10 mouse cellular contexts compared by ENCODE assay signal in genomic region chr11:95012075-95012474, GRCm38 (mm10). TPM values are rescaled to one million over a fixed set of nuclear protein-coding genes. Genes with fewer than 3 reads are reported as not detected.
DNase-seq lines count a peak whose midpoint lies in the region; ATAC-seq and TF ChIP-seq lines count a peak whose summit lies in the region.
"Had no signal": no experiment of that assay in that cellular context is flagged by ENCODE, and none has a peak within 500 bp of the region (broad histone marks: within the 10 kb centered on the region; RNA-seq: fewer than 3 reads in every experiment).

No protein-coding gene starts in this region.

- no peak for DNase-seq in kidney, postnatal 25 days
- DNase-seq in hindbrain, embryonic 10.5 days (ENCODE audit: low spot score) = no peak
- peak; percentile 68 for DNase-seq in liver, postnatal 0 days
- no peak for DNase-seq in cerebellum, adult 9-11 months
- no peak for DNase-seq in testis, postnatal 10 days (ENCODE audit: low spot score)
- no peak for DNase-seq in urinary bladder, adult 18-20 months (ENCODE audit: low spot score in 2 of 2)
- DNase-seq: thymus, postnatal 4 days had no signal

- WGBS in kidney, embryonic 16.5 days = 53% methylated on average over 3 of the region's 3 CpGs
- WGBS in hindbrain, embryonic 10.5 days = 70% methylated on average over 3 of the region's 3 CpGs
- WGBS in liver, postnatal 0 days (ENCODE audit: insufficient replicate concordance) = 36% methylated on average over 3 of the region's 3 CpGs
- WGBS in stomach, embryonic 14.5 days = 27% methylated on average over 3 of the region's 3 CpGs

- H3K4me3 ChIP-seq in kidney, embryonic 16.5 days (ENCODE audit: low read length) = no peak overlapping the region
- peak overlapping the region; percentile 90 for H3K4me3 ChIP-seq in hindbrain, embryonic 10.5 days
- H3K4me3 ChIP-seq in liver, postnatal 0 days (ENCODE audit: low read depth, low read length) = peak overlapping the region; percentile 78
- 0 out of 2 replicates have a peak overlapping the region, but pooled peaks have one; percentile 67 for H3K4me3 ChIP-seq in stomach, embryonic 14.5 days (ENCODE audit: low read depth, low read length)

- TF ChIP-seq CTCF in liver, postnatal 0 days (IDR thresholded peaks at IDR 0.05; ENCODE audit: low read depth) = no peak

- H3K27ac ChIP-seq in kidney, embryonic 16.5 days (ENCODE audit: low read length) = peak overlapping the region; percentile 30; the same call in 1 of the 2 replicates
- peak overlapping the region; percentile 96 for H3K27ac ChIP-seq in hindbrain, embryonic 10.5 days
- H3K27ac ChIP-seq in liver, postnatal 0 days (ENCODE audit: low read depth) = peak overlapping the region; percentile 99
- H3K27ac ChIP-seq in stomach, embryonic 14.5 days (ENCODE audit: low read length) = no peak overlapping the region; the same call in 1 of the 2 replicates

- peaks cover 33% of the 10 kb centered on the region for H3K4me1 ChIP-seq in kidney, embryonic 16.5 days (ENCODE audit: insufficient read depth, low read length)
- peaks cover 63% of the 10 kb centered on the region for H3K4me1 ChIP-seq in hindbrain, embryonic 10.5 days (replicated peaks)
- H3K4me1 ChIP-seq in liver, postnatal 0 days (ENCODE audit: insufficient read depth) = peaks cover 27% of the 10 kb centered on the region
- H3K4me1 ChIP-seq in stomach, embryonic 14.5 days (ENCODE audit: control insufficient read depth, insufficient read depth, low read length) = peaks cover 24% of the 10 kb centered on the region

- no peaks in the 10 kb centered on the region for H3K9me3 ChIP-seq in kidney, embryonic 16.5 days (ENCODE audit: low read length)
- no peaks in the 10 kb centered on the region for H3K9me3 ChIP-seq in hindbrain, embryonic 10.5 days
- H3K9me3 ChIP-seq in liver, postnatal 0 days (ENCODE audit: low read length) = no peaks in the 10 kb centered on the region
- no peaks in the 10 kb centered on the region for H3K9me3 ChIP-seq in stomach, embryonic 14.5 days (ENCODE audit: control insufficient read depth, low read depth, low read length)

- H3K9ac ChIP-seq in kidney, embryonic 16.5 days (replicated peaks; ENCODE audit: low read length) = 0 out of 2 replicates have a peak overlapping the region, but pooled peaks have one; percentile 3
- peak overlapping the region; percentile 95 for H3K9ac ChIP-seq in liver, postnatal 0 days (replicated peaks)
- 0 out of 2 replicates have a peak overlapping the region, but pooled peaks have one; percentile 7 for H3K9ac ChIP-seq in stomach, embryonic 14.5 days (replicated peaks; ENCODE audit: low read depth, low read length)

- H3K4me2 ChIP-seq in kidney, embryonic 16.5 days (replicated peaks; ENCODE audit: low read depth, low read length) = peak overlapping the region; percentile 69; the same call in 1 of the 2 replicates
- H3K4me2 ChIP-seq in liver, postnatal 0 days (ENCODE audit: low read depth, low read length) = peak overlapping the region; percentile 75
- peak overlapping the region; percentile 62 for H3K4me2 ChIP-seq in stomach, embryonic 14.5 days (replicated peaks; ENCODE audit: low read depth, low read length)

- H3K27me3 ChIP-seq in kidney, embryonic 16.5 days (ENCODE audit: insufficient read depth, low read length) = no peaks in the 10 kb centered on the region
- no peaks in the 10 kb centered on the region for H3K27me3 ChIP-seq in hindbrain, embryonic 10.5 days (ENCODE audit: insufficient read depth, poor library complexity, severe bottlenecking)
- peaks cover 34% of the 10 kb centered on the region for H3K27me3 ChIP-seq in liver, postnatal 0 days (ENCODE audit: insufficient read depth, low read length)
- H3K27me3 ChIP-seq in stomach, embryonic 14.5 days (ENCODE audit: control insufficient read depth, insufficient read depth, low read length) = no peaks in the 10 kb centered on the region

- TF ChIP-seq EP300 in liver, postnatal 0 days (IDR thresholded peaks at IDR 0.05; ENCODE audit: low read depth) = peak; percentile 98

- no peak for ATAC-seq in kidney, embryonic 16.5 days (ENCODE audit: low FRiP score, low TSS enrichment)
- ATAC-seq in liver, postnatal 0 days = peak; percentile 96
- ATAC-seq in stomach, embryonic 14.5 days (ENCODE audit: insufficient number of reproducible peaks, insufficient read depth, low FRiP score, low read depth) = peak; percentile 50; the same call in 1 of the 2 replicates

- H3K36me3 ChIP-seq in kidney, embryonic 16.5 days (ENCODE audit: insufficient read depth, low read length) = no peaks in the 10 kb centered on the region
- peaks cover 46% of the 10 kb centered on the region for H3K36me3 ChIP-seq in hindbrain, embryonic 10.5 days
- 0 out of 2 replicates have a peak, but pooled peaks cover 3% of the 10 kb centered on the region for H3K36me3 ChIP-seq in liver, postnatal 0 days (replicated peaks; ENCODE audit: insufficient read depth, low read length)
- H3K36me3 ChIP-seq in stomach, embryonic 14.5 days (ENCODE audit: control insufficient read depth, insufficient read depth, low read length) = peaks cover 15% of the 10 kb centered on the region; the same call in 1 of the 2 replicates

RNA-seq across cellular contexts. Expression of gene Samd14, which starts 2.4 kb away (rescaled TPM):
- polyA plus RNA-seq in kidney, embryonic 16.5 days (2015; fragmentation: Nextera tagmentation; extraction: Ambion mirVana) = 19.2 and 21.2 TPM in 2 replicates
- 38.8 and 71.5 TPM in 2 replicates for polyA plus RNA-seq in hindbrain, embryonic 10.5 days (2016; fragmentation: Nextera tagmentation; extraction: Ambion mirVana)
- polyA plus RNA-seq in liver, postnatal 0 days (2015; fragmentation: Nextera tagmentation; extraction: Ambion mirVana) = 14.5 and 16.1 TPM in 2 replicates
- polyA plus RNA-seq in stomach, embryonic 14.5 days (2014; fragmentation: Nextera tagmentation; extraction: Ambion mirVana) = 22.8 and 24.5 TPM in 2 replicates

RNA-seq across cellular contexts. Expression of gene Ppp1r9b, which starts 21.2 kb away (rescaled TPM):
- 9.9 and 10.7 TPM in 2 replicates for polyA plus RNA-seq in kidney, embryonic 16.5 days (2015; fragmentation: Nextera tagmentation; extraction: Ambion mirVana)
- polyA plus RNA-seq in hindbrain, embryonic 10.5 days (2016; fragmentation: Nextera tagmentation; extraction: Ambion mirVana) = 10.4 and 11.8 TPM in 2 replicates
- polyA plus RNA-seq in liver, postnatal 0 days (2015; fragmentation: Nextera tagmentation; extraction: Ambion mirVana) = 5.7 and 6.1 TPM in 2 replicates
- 13.5 and 14.4 TPM in 2 replicates for polyA plus RNA-seq in stomach, embryonic 14.5 days (2014; fragmentation: Nextera tagmentation; extraction: Ambion mirVana)

RNA-seq across cellular contexts. Expression of gene Pdk2, which starts 29.1 kb away (rescaled TPM):
- polyA plus RNA-seq in kidney, embryonic 16.5 days (2015; fragmentation: Nextera tagmentation; extraction: Ambion mirVana) = 72.3 and 85.2 TPM in 2 replicates
- polyA plus RNA-seq in hindbrain, embryonic 10.5 days (2016; fragmentation: Nextera tagmentation; extraction: Ambion mirVana) = 10.7 and 15.2 TPM in 2 replicates
- 16.2 and 17.3 TPM in 2 replicates for polyA plus RNA-seq in liver, postnatal 0 days (2015; fragmentation: Nextera tagmentation; extraction: Ambion mirVana)
- polyA plus RNA-seq in stomach, embryonic 14.5 days (2014; fragmentation: Nextera tagmentation; extraction: Ambion mirVana) = 34.1 and 35.8 TPM in 2 replicates

RNA-seq across cellular contexts. Expression of gene Sgca, which starts 35.9 kb away (rescaled TPM):
- 0.19 and 0.71 TPM in 2 replicates for polyA plus RNA-seq in kidney, embryonic 16.5 days (2015; fragmentation: Nextera tagmentation; extraction: Ambion mirVana)
- polyA plus RNA-seq in hindbrain, embryonic 10.5 days (2016; fragmentation: Nextera tagmentation; extraction: Ambion mirVana) = 0.10 TPM in 1 of 2 replicates, not detected in the other
- 0.13 and 0.96 TPM in 2 replicates for polyA plus RNA-seq in liver, postnatal 0 days (2015; fragmentation: Nextera tagmentation; extraction: Ambion mirVana)
- 0.30 and 0.46 TPM in 2 replicates for polyA plus RNA-seq in stomach, embryonic 14.5 days (2014; fragmentation: Nextera tagmentation; extraction: Ambion mirVana)

RNA-seq across cellular contexts. Expression of gene Hils1, which starts 44.7 kb away (rescaled TPM):
- not detected in 2 replicates for polyA plus RNA-seq in kidney, embryonic 16.5 days (2015; fragmentation: Nextera tagmentation; extraction: Ambion mirVana)
- not detected in 2 replicates for polyA plus RNA-seq in hindbrain, embryonic 10.5 days (2016; fragmentation: Nextera tagmentation; extraction: Ambion mirVana)
- not detected in 2 replicates for polyA plus RNA-seq in liver, postnatal 0 days (2015; fragmentation: Nextera tagmentation; extraction: Ambion mirVana)
- not detected in 2 replicates for polyA plus RNA-seq in stomach, embryonic 14.5 days (2014; fragmentation: Nextera tagmentation; extraction: Ambion mirVana)
- polyA plus RNA-seq: heart, postnatal 0 days had no signal

Comparison
In these comparisons a context has a peak if more than half of its experiments do, and no peak if none do; other contexts are left out.
1. H3K9ac ChIP-seq: peak in every context shown above with its lines; median percentile 95 in liver, postnatal 0 days; 7 in stomach, embryonic 14.5 days; 3 in kidney, embryonic 16.5 days.